Mouse (Mus musculus) E14TG2a.4 (cell line): ENCODE measurements around the gene Radil.

ENCODE experiments used
- H3K27me3 ChIP-seq: 2 replicates; pipeline ENCODE4 v1.6.1; 2014; ENCODE audit warnings: low read length, control low read depth; ENCODE audit not compliant: insufficient read depth
- H3K36me3 ChIP-seq: 2 replicates; pipeline ENCODE4 v1.6.1; 2014; ENCODE audit warnings: low read length, control low read depth; ENCODE audit not compliant: insufficient read depth
- H3K4me1 ChIP-seq: replicated peaks from 2 replicates; pipeline ENCODE4 v1.6.1; 2014; ENCODE audit warnings: low read depth, low read length, control low read depth
- H3K4me3 ChIP-seq: replicated peaks from 2 replicates; pipeline ENCODE4 v1.5.1; 2014; ENCODE audit warnings: mild to moderate bottlenecking, low read length
- H3K9me3 ChIP-seq: 2 replicates; pipeline ENCODE4 v1.6.1; 2014; ENCODE audit warnings: low read length, control low read depth
- CTCF ChIP-seq: conservative IDR thresholded peaks from 2 replicates; pipeline ENCODE4 v1.5.1; 2014; ENCODE audit warnings: low read length
- NANOG ChIP-seq: IDR thresholded peaks from 2 replicates; pipeline ENCODE4 v1.6.1; 2014; ENCODE audit warnings: borderline replicate concordance, low read length, mixed read lengths
- POU5F1 ChIP-seq: IDR thresholded peaks from 2 replicates; pipeline ENCODE4 v1.6.1; 2014; ENCODE audit warnings: low read length, borderline replicate concordance

Radil gene

GRCm38 (mm10) chr5:142524711-142525464, 26.0 kb downstream of the Radil start:
- H3K36me3 ChIP-seq: peaks cover 48% of the 10 kb centered on the region
- no peaks in the 10 kb centered on the region for H3K9me3 ChIP-seq
- H3K27me3 ChIP-seq: peaks cover 14% of the 10 kb centered on the region
- H3K4me1 ChIP-seq: peaks cover 7% of the 10 kb centered on the region
- TF ChIP-seq CTCF (no peak), POU5F1 (no peak)
- H3K4me3 ChIP-seq: no peak overlapping the region

- no peaks in the 10 kb centered on the region for H3K27me3 ChIP-seq
- H3K9me3 ChIP-seq: no peaks in the 10 kb centered on the region
- peaks cover 29% of the 10 kb centered on the region for H3K36me3 ChIP-seq
- TF ChIP-seq POU5F1 (no peak), CTCF (no peak)
- no peak overlapping the region for H3K4me3 ChIP-seq
- peaks cover 20% of the 10 kb centered on the region for H3K4me1 ChIP-seq
These were observed 29.6 kb downstream of the Radil start for GRCm38 (mm10) chr5:142521195-142521866.

GRCm38 (mm10) chr5:142520360-142520759, 30.5 kb downstream of the Radil start:
- Histone ChIP-seq H3K4me1 (peaks cover 22% of the 10 kb centered on the region), H3K36me3 (peaks cover 28% of the 10 kb centered on the region), H3K4me3 (no peak overlapping the region), H3K27me3 (no peaks in the 10 kb centered on the region), H3K9me3 (no peaks in the 10 kb centered on the region)
- TF ChIP-seq POU5F1 (no peak), CTCF (no peak), NANOG (no peak)

GRCm38 (mm10) chr5:142518973-142519372, 31.9 kb downstream of the Radil start:
- H3K9me3 ChIP-seq: no peaks in the 10 kb centered on the region
- peaks cover 22% of the 10 kb centered on the region for H3K4me1 ChIP-seq
- no peaks in the 10 kb centered on the region for H3K27me3 ChIP-seq
- peaks cover 25% of the 10 kb centered on the region for H3K36me3 ChIP-seq
- no peak overlapping the region for H3K4me3 ChIP-seq
- TF ChIP-seq POU5F1: no peak
- no peak for TF ChIP-seq NANOG
- no peak for TF ChIP-seq CTCF

- no peaks in the 10 kb centered on the region for H3K9me3 ChIP-seq
- TF ChIP-seq NANOG (no peak), CTCF (no peak), POU5F1 (no peak)
- H3K36me3 ChIP-seq: peaks cover 9% of the 10 kb centered on the region
- H3K4me1 ChIP-seq: peaks cover 39% of the 10 kb centered on the region
- H3K4me3 ChIP-seq: no peak overlapping the region
- no peaks in the 10 kb centered on the region for H3K27me3 ChIP-seq
These were observed 38.8 kb downstream of the Radil start for GRCm38 (mm10) chr5:142512112-142512511.

GRCm38 (mm10) chr5:142510061-142510414, 40.9 kb downstream of the Radil start:
- Histone ChIP-seq H3K27me3 (no peaks in the 10 kb centered on the region), H3K4me1 (peaks cover 45% of the 10 kb centered on the region), H3K36me3 (peaks cover 22% of the 10 kb centered on the region), H3K4me3 (peak overlapping the region; percentile 63; the same call in 1 of the 2 replicates), H3K9me3 (no peaks in the 10 kb centered on the region)
- no peak for TF ChIP-seq POU5F1
- TF ChIP-seq NANOG: no peak

- peaks cover 45% of the 10 kb centered on the region for H3K4me1 ChIP-seq
- H3K4me3 ChIP-seq: peak overlapping the region; percentile 63
- no peaks in the 10 kb centered on the region for H3K9me3 ChIP-seq
- TF ChIP-seq NANOG (peak; percentile 26; the same call in 1 of the 2 replicates), CTCF (no peak)
- H3K36me3 ChIP-seq: peaks cover 23% of the 10 kb centered on the region
- H3K27me3 ChIP-seq: no peaks in the 10 kb centered on the region
These were observed 41.5 kb downstream of the Radil start for GRCm38 (mm10) chr5:142509141-142510060.

GRCm38 (mm10) chr5:142505695-142506423, 45.0 kb downstream of the Radil start:
- Histone ChIP-seq H3K9me3 (no peaks in the 10 kb centered on the region), H3K4me3 (peak overlapping the region; percentile 57), H3K4me1 (peaks cover 80% of the 10 kb centered on the region), H3K27me3 (no peaks in the 10 kb centered on the region), H3K36me3 (peaks cover 29% of the 10 kb centered on the region)
- TF ChIP-seq NANOG (no peak), CTCF (no peak; the same call in 1 of the 2 replicates), POU5F1 (no peak)

GRCm38 (mm10) chr5:142504175-142504574, 46.7 kb downstream of the Radil start:
- H3K36me3 ChIP-seq: peaks cover 29% of the 10 kb centered on the region
- no peak overlapping the region for H3K4me3 ChIP-seq
- H3K9me3 ChIP-seq: no peaks in the 10 kb centered on the region
- H3K27me3 ChIP-seq: no peaks in the 10 kb centered on the region
- TF ChIP-seq CTCF: no peak
- TF ChIP-seq NANOG: no peak
- TF ChIP-seq POU5F1: no peak
- H3K4me1 ChIP-seq: peaks cover 83% of the 10 kb centered on the region
